8 mouse cellular contexts compared by ENCODE assay signal in the genomic region with DNA sequence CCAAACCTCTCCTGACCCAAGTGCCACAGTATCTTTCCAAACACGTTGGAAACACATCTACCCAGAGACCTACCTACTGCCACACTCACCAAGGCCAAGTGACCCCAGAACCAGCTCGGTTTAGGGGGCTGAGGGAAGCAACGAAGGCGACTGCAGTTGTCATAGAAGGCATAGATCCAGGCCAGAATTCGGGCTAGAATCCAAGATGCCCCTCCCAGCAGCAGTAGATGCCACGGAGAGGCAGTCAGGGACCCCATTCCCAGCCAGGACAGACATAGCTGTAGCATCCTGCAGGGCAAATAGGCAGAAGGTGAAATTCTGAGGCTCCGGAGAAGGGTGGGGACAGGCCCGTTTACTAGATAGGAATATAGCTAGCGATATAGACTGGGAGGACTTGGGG. TPM values are rescaled to one million over a fixed set of nuclear protein-coding genes. Genes with fewer than 3 reads are reported as not detected.
DNase-seq lines count a peak whose midpoint lies in the region; ATAC-seq lines count a peak whose summit lies in the region.

No protein-coding gene starts in this region.

- H3K4me2 ChIP-seq in midbrain, embryonic 14.5 days (ENCODE audit: low read length), result peak overlapping the region; percentile 56

- peak; percentile 26 for DNase-seq in limb, embryonic 10.5 days (ENCODE audit: low spot score)
- DNase-seq in midbrain, embryonic 14.5 days, result no peak
- no peak for DNase-seq in adrenal gland, postnatal 25 days
- no peak for DNase-seq in cerebellum, postnatal 4 days (ENCODE audit: low spot score in 2 of 2)

- ATAC-seq in megakaryocyte, adult 5-6 weeks (ENCODE audit: poor library complexity, severe bottlenecking), result no peak; the same call in 1 of the 2 replicates
- peak; percentile 61 for ATAC-seq in erythroblast, adult 5-6 weeks (replicated peaks; ENCODE audit: low FRiP score, poor library complexity, severe bottlenecking)
- no peak for ATAC-seq in midbrain, embryonic 14.5 days (ENCODE audit: low FRiP score, low TSS enrichment)
- no peak for ATAC-seq in activated CD4-positive, CD25-positive, alpha-beta regulatory T cell, adult 4 months

- H3K9me3 ChIP-seq in megakaryocyte, embryonic 14.5 days, result no peaks in the 10 kb centered on the region
- no peaks in the 10 kb centered on the region for H3K9me3 ChIP-seq in limb, embryonic 10.5 days (replicated peaks)
- H3K9me3 ChIP-seq in midbrain, embryonic 14.5 days (ENCODE audit: control insufficient read depth, low read length), result no peaks in the 10 kb centered on the region

- peaks cover 16% of the 10 kb centered on the region for H3K36me3 ChIP-seq in megakaryocyte, embryonic 14.5 days (replicated peaks; ENCODE audit: low read length)
- H3K36me3 ChIP-seq in limb, embryonic 10.5 days, result no peaks in the 10 kb centered on the region
- no peaks in the 10 kb centered on the region for H3K36me3 ChIP-seq in midbrain, embryonic 14.5 days (ENCODE audit: control insufficient read depth, insufficient read depth, low read length)

- H3K9ac ChIP-seq in midbrain, embryonic 14.5 days (replicated peaks; ENCODE audit: low read length), result peak overlapping the region; percentile 45; the same call in 1 of the 2 replicates

- H3K27ac ChIP-seq in limb, embryonic 10.5 days, result peak overlapping the region; percentile 70; the same call in 1 of the 2 replicates
- no peak overlapping the region for H3K27ac ChIP-seq in midbrain, embryonic 14.5 days (replicated peaks; ENCODE audit: low read depth, low read length)

- H3K4me1 ChIP-seq in megakaryocyte, embryonic 14.5 days, result peaks cover 29% of the 10 kb centered on the region
- peaks cover 9% of the 10 kb centered on the region for H3K4me1 ChIP-seq in limb, embryonic 10.5 days
- no peaks in the 10 kb centered on the region for H3K4me1 ChIP-seq in midbrain, embryonic 14.5 days (ENCODE audit: control insufficient read depth, insufficient read depth, low read length)

- WGBS in limb, embryonic 10.5 days, result 69% methylated on average over 9 of the region's 9 CpGs
- WGBS in midbrain, embryonic 14.5 days, result 69% methylated on average over 9 of the region's 9 CpGs

- H3K27me3 ChIP-seq in megakaryocyte, embryonic 14.5 days (replicated peaks), result no peaks in the 10 kb centered on the region
- H3K27me3 ChIP-seq in limb, embryonic 10.5 days (ENCODE audit: low read depth, poor library complexity, severe bottlenecking), result no peaks in the 10 kb centered on the region
- no peaks in the 10 kb centered on the region for H3K27me3 ChIP-seq in midbrain, embryonic 14.5 days (ENCODE audit: control insufficient read depth, insufficient read depth, low read length)

- H3K4me3 ChIP-seq in megakaryocyte, embryonic 14.5 days (replicated peaks), result peak overlapping the region; percentile 92
- peak overlapping the region; percentile 46 for H3K4me3 ChIP-seq in limb, embryonic 10.5 days
- H3K4me3 ChIP-seq in midbrain, embryonic 14.5 days (replicated peaks; ENCODE audit: low read depth, low read length), result peak overlapping the region; percentile 36

RNA-seq across cellular contexts. Expression of gene Cyp4f13, which starts 0.5 kb away (rescaled TPM):
- polyA plus RNA-seq in megakaryocyte, embryonic 14.5 days (2012; ENCODE audit: insufficient read depth, low replicate concordance), result 18.1 and 31.7 TPM in 2 replicates
- total RNA-seq in megakaryocyte, adult 5-6 weeks (2015), result 19.0 and 20.2 TPM in 2 replicates
- 9.2 and 11.7 TPM in 2 replicates for total RNA-seq in megakaryocyte, adult 5-6 weeks (2017)
- total RNA-seq in erythroblast, adult 5-6 weeks (2015; ENCODE audit: low replicate concordance), result 1.3 and 4.0 TPM in 2 replicates
- 0.70 and 2.3 TPM in 2 replicates for total RNA-seq in erythroblast, adult 5-6 weeks (2017; ENCODE audit: low replicate concordance)
- polyA plus RNA-seq in limb, embryonic 10.5 days (2016; fragmentation: Nextera tagmentation; extraction: Ambion mirVana), result 2.3 and 2.6 TPM in 2 replicates
- 4.7 and 6.6 TPM in 2 replicates for polyA plus RNA-seq in midbrain, embryonic 14.5 days (2014; fragmentation: Nextera tagmentation; extraction: Ambion mirVana)
- 10 to 100 TPM; 26.7 to 31.2 TPM for polyA plus RNA-seq in activated CD4-positive, CD25-positive, alpha-beta regulatory T cell, adult 4 months (2017; shearing (Covaris generic))
- total RNA-seq in adrenal gland, postnatal 25 days (2021), result 83.8 and 111 TPM in 2 replicates

RNA-seq across cellular contexts. Expression of gene Zfp472, which starts 18.9 kb away (rescaled TPM):
- polyA plus RNA-seq in megakaryocyte, embryonic 14.5 days (2012; ENCODE audit: insufficient read depth, low replicate concordance), result 0.04 TPM in 1 of 2 replicates, not detected in the other
- 16.7 and 20.0 TPM in 2 replicates for total RNA-seq in megakaryocyte, adult 5-6 weeks (2015)
- total RNA-seq in megakaryocyte, adult 5-6 weeks (2017), result 14.0 and 22.5 TPM in 2 replicates
- 2.5 and 4.8 TPM in 2 replicates for total RNA-seq in erythroblast, adult 5-6 weeks (2015; ENCODE audit: low replicate concordance)
- total RNA-seq in erythroblast, adult 5-6 weeks (2017; ENCODE audit: low replicate concordance), result 3.7 and 3.8 TPM in 2 replicates
- 12.2 and 13.7 TPM in 2 replicates for polyA plus RNA-seq in limb, embryonic 10.5 days (2016; fragmentation: Nextera tagmentation; extraction: Ambion mirVana)
- 9.7 and 10.5 TPM in 2 replicates for polyA plus RNA-seq in midbrain, embryonic 14.5 days (2014; fragmentation: Nextera tagmentation; extraction: Ambion mirVana)
- polyA plus RNA-seq in activated CD4-positive, CD25-positive, alpha-beta regulatory T cell, adult 4 months (2017; shearing (Covaris generic)), result 10 to 100 TPM; 24.7 to 27.8 TPM
- 4.1 and 7.2 TPM in 2 replicates for total RNA-seq in adrenal gland, postnatal 25 days (2021)

RNA-seq across cellular contexts. Expression of gene Cyp4f14, which starts 29.6 kb away (rescaled TPM):
- not detected in 2 replicates for polyA plus RNA-seq in megakaryocyte, embryonic 14.5 days (2012; ENCODE audit: insufficient read depth, low replicate concordance)
- total RNA-seq in megakaryocyte, adult 5-6 weeks (2015), result not detected in 2 replicates
- not detected in 2 replicates for total RNA-seq in megakaryocyte, adult 5-6 weeks (2017)
- total RNA-seq in erythroblast, adult 5-6 weeks (2015; ENCODE audit: low replicate concordance), result not detected in 2 replicates
- total RNA-seq in erythroblast, adult 5-6 weeks (2017; ENCODE audit: low replicate concordance), result not detected in 2 replicates
- not detected in 2 replicates for polyA plus RNA-seq in limb, embryonic 10.5 days (2016; fragmentation: Nextera tagmentation; extraction: Ambion mirVana)
- polyA plus RNA-seq in midbrain, embryonic 14.5 days (2014; fragmentation: Nextera tagmentation; extraction: Ambion mirVana), result not detected in 2 replicates
- polyA plus RNA-seq in activated CD4-positive, CD25-positive, alpha-beta regulatory T cell, adult 4 months (2017; shearing (Covaris generic)), result not detected
- total RNA-seq in adrenal gland, postnatal 25 days (2021), result 9.4 and 12.7 TPM in 2 replicates

RNA-seq across cellular contexts. Expression of gene Zfp952, which starts 46.2 kb away (rescaled TPM):
- polyA plus RNA-seq in megakaryocyte, embryonic 14.5 days (2012; ENCODE audit: insufficient read depth, low replicate concordance), result 0.26 TPM in 1 of 2 replicates, not detected in the other
- 5.2 and 7.2 TPM in 2 replicates for total RNA-seq in megakaryocyte, adult 5-6 weeks (2015)
- 6.4 and 8.2 TPM in 2 replicates for total RNA-seq in megakaryocyte, adult 5-6 weeks (2017)
- 2.5 TPM in 1 of 2 replicates, not detected in the other for total RNA-seq in erythroblast, adult 5-6 weeks (2015; ENCODE audit: low replicate concordance)
- total RNA-seq in erythroblast, adult 5-6 weeks (2017; ENCODE audit: low replicate concordance), result 1.7 and 3.8 TPM in 2 replicates
- polyA plus RNA-seq in limb, embryonic 10.5 days (2016; fragmentation: Nextera tagmentation; extraction: Ambion mirVana), result 10.4 and 13.8 TPM in 2 replicates
- 20.2 and 24.2 TPM in 2 replicates for polyA plus RNA-seq in midbrain, embryonic 14.5 days (2014; fragmentation: Nextera tagmentation; extraction: Ambion mirVana)
- 10 to 100 TPM; 17.8 to 18.1 TPM for polyA plus RNA-seq in activated CD4-positive, CD25-positive, alpha-beta regulatory T cell, adult 4 months (2017; shearing (Covaris generic))
- total RNA-seq in adrenal gland, postnatal 25 days (2021), result 10.6 and 10.8 TPM in 2 replicates

RNA-seq across cellular contexts. Expression of gene Zfp870, which starts 55.3 kb away (rescaled TPM):
- not detected in 2 replicates for polyA plus RNA-seq in megakaryocyte, embryonic 14.5 days (2012; ENCODE audit: insufficient read depth, low replicate concordance)
- 2.4 and 3.4 TPM in 2 replicates for total RNA-seq in megakaryocyte, adult 5-6 weeks (2015)
- total RNA-seq in megakaryocyte, adult 5-6 weeks (2017), result 2.1 and 2.9 TPM in 2 replicates
- 1.3 TPM in 1 of 2 replicates, not detected in the other for total RNA-seq in erythroblast, adult 5-6 weeks (2015; ENCODE audit: low replicate concordance)
- total RNA-seq in erythroblast, adult 5-6 weeks (2017; ENCODE audit: low replicate concordance), result 0.17 and 1.1 TPM in 2 replicates
- polyA plus RNA-seq in limb, embryonic 10.5 days (2016; fragmentation: Nextera tagmentation; extraction: Ambion mirVana), result 6.5 and 7.6 TPM in 2 replicates
- polyA plus RNA-seq in midbrain, embryonic 14.5 days (2014; fragmentation: Nextera tagmentation; extraction: Ambion mirVana), result 6.1 and 11.1 TPM in 2 replicates
- 1 to 10 TPM; 5.6 to 8.0 TPM for polyA plus RNA-seq in activated CD4-positive, CD25-positive, alpha-beta regulatory T cell, adult 4 months (2017; shearing (Covaris generic))
- total RNA-seq in adrenal gland, postnatal 25 days (2021), result 11.2 and 12.6 TPM in 2 replicates

Comparison
In these comparisons a context has a peak if more than half of its experiments do, and no peak if none do; other contexts are left out.
1. H3K4me3 ChIP-seq: peak in every context shown above with its lines; median percentile 92 in megakaryocyte, embryonic 14.5 days; 46 in limb, embryonic 10.5 days; 36 in midbrain, embryonic 14.5 days.
2. RNA of gene Zfp472, which starts 18.9 kb away (polyA plus RNA-seq): 24.7 to 27.8 TPM in activated CD4-positive, CD25-positive, alpha-beta regulatory T cell, adult 4 months, 12.2 to 13.7 TPM in limb, embryonic 10.5 days and 9.7 to 10.5 TPM in midbrain, embryonic 14.5 days; 0.04 TPM in megakaryocyte, embryonic 14.5 days; every median in the first group is over 10 times any median in the second.